Mouse (Mus musculus): Measurements from ENCODE around the gene Capn10. TPM values are rescaled to one million over a fixed set of nuclear protein-coding genes. Genes with fewer than 3 reads are reported as not detected.
A peak's percentile ranks its signal among the peaks of the same experiment; 100 is the strongest.

The Capn10 gene
- polyA plus RNA-seq (2016; fragmentation: Nextera tagmentation; extraction: Ambion mirVana): 39.6 and 40.2 TPM in 2 replicates

DNA sequence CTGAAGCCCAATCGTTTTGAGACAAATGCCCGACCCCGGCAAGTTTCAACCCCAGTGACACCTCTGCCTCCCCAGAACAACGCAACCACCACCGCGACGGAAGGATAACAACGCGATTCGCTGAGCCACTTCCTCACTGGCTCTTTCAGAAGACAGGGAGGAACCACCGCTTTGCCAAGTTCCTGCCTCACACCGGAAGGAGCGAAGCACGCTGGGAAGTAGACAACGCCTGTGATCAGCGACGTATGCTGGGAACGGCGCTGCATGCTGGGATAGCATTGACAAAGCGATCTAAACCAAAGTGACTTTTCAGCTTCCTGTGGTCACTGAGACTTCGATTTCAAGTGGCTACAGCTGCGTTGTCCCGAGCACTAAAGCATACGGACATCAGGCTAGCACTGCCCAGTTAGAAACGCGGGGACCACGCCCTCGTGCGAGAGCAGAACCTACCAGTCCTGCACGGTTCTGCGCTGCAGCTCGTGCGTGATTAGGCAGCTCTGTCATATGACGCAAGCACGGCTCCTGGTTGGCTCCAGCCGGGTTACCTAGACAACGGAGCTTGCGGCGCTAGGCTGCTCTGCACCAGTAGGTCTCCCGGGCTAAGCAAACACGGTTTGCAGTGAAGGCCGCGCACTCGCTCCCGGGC, at the start of gene Capn10:
Gene Capn10, plus strand, starts transcription at position 195 of the 646 bp plus-strand sequence.
- peak within 1 kb of the TSS; percentile 95 for H3K27ac ChIP-seq
- H3K27me3 ChIP-seq: no peaks in the 10 kb centered on the region
- ATAC-seq (ENCODE audit: insufficient number of reproducible peaks, insufficient read depth, low FRiP score, low TSS enrichment, low read depth): peak; percentile 100
- peaks cover 6% of the 10 kb centered on the region; the same call in 1 of the 2 replicates for H3K9me3 ChIP-seq
- H3K4me3 ChIP-seq (replicated peaks): peak within 1 kb of the TSS; percentile 78
- H3K4me2 ChIP-seq: peak within 1 kb of the TSS; percentile 82
- WGBS: under 1% methylated on average over 45 of the region's 45 CpGs
- peaks cover 18% of the 10 kb centered on the region for H3K36me3 ChIP-seq
- peak within 1 kb of the TSS; percentile 71 for H3K9ac ChIP-seq (replicated peaks)
- H3K4me1 ChIP-seq (replicated peaks): peaks cover 20% of the 10 kb centered on the region

GRCm38 (mm10) chr1:92888901-92889655, 45.1 kb upstream of the Capn10 start:
- ATAC-seq (ENCODE audit: insufficient number of reproducible peaks, insufficient read depth, low FRiP score, low TSS enrichment, low read depth): no peak
- no peaks in the 10 kb centered on the region for H3K4me1 ChIP-seq (replicated peaks)
- H3K4me3 ChIP-seq (replicated peaks): no peak overlapping the region
- 79% methylated on average over 7 of the region's 7 CpGs for WGBS
- no peak overlapping the region for H3K9ac ChIP-seq (replicated peaks)
- no peak overlapping the region for H3K27ac ChIP-seq
- H3K4me2 ChIP-seq: no peak overlapping the region
- H3K36me3 ChIP-seq: no peaks in the 10 kb centered on the region
- H3K9me3 ChIP-seq: no peaks in the 10 kb centered on the region
- H3K27me3 ChIP-seq: no peaks in the 10 kb centered on the region; the same call in 1 of the 2 replicates

GRCm38 (mm10) chr1:92892791-92893190, 41.4 kb upstream of the Capn10 start:
- Histone ChIP-seq H3K4me2 (no peak overlapping the region), H3K4me1 (replicated peaks) (no peaks in the 10 kb centered on the region), H3K4me3 (replicated peaks) (no peak overlapping the region), H3K36me3 (no peaks in the 10 kb centered on the region), H3K27ac (no peak overlapping the region), H3K27me3 (no peaks in the 10 kb centered on the region), H3K9me3 (no peaks in the 10 kb centered on the region), H3K9ac (replicated peaks) (no peak overlapping the region)
- 65% methylated on average over 3 of the region's 3 CpGs for WGBS
- ATAC-seq (ENCODE audit: insufficient number of reproducible peaks, insufficient read depth, low FRiP score, low TSS enrichment, low read depth): no peak

- no peak for ATAC-seq (ENCODE audit: insufficient number of reproducible peaks, insufficient read depth, low FRiP score, low TSS enrichment, low read depth)
- Histone ChIP-seq H3K4me3 (replicated peaks) (no peak overlapping the region), H3K9me3 (no peaks in the 10 kb centered on the region), H3K27me3 (no peaks in the 10 kb centered on the region; the same call in 1 of the 2 replicates), H3K27ac (no peak overlapping the region), H3K36me3 (no peaks in the 10 kb centered on the region), H3K4me1 (replicated peaks) (no peaks in the 10 kb centered on the region), H3K9ac (replicated peaks) (no peak overlapping the region), H3K4me2 (no peak overlapping the region)
- WGBS: 74% methylated on average over 3 of the region's 3 CpGs
These were observed 40.3 kb upstream of the Capn10 start for GRCm38 (mm10) chr1:92893896-92894295.

DNA sequence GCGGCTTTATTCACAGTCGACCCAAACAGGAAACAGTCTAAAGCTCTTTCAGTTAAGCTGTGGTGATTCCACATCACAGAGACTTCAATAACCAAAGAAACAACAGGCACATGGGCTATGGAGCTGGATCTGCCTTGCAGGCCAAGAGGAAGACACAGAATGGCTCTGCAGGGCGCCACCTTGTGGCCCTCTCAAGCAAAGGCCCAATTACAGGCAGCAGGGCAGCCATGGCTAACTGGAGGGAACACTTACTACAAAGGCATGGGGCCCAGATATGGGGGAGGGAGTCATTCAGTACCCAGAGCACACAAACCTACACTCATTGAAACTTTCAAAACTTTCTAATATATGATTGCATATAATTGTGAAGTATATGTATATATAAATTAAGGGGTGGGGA, 39.1 kb upstream of the Capn10 start:
- no peak overlapping the region for H3K4me2 ChIP-seq
- 0 out of 2 replicates have a peak, but pooled peaks have one; percentile 37 for ATAC-seq (ENCODE audit: insufficient number of reproducible peaks, insufficient read depth, low FRiP score, low TSS enrichment, low read depth)
- no peak overlapping the region for H3K4me3 ChIP-seq (replicated peaks)
- H3K4me1 ChIP-seq (replicated peaks): no peaks in the 10 kb centered on the region
- WGBS: 12% methylated on average over 3 of the region's 3 CpGs
- H3K9me3 ChIP-seq: no peaks in the 10 kb centered on the region
- H3K27ac ChIP-seq: no peak overlapping the region
- H3K9ac ChIP-seq (replicated peaks): no peak overlapping the region
- peaks cover 5% of the 10 kb centered on the region; the same call in 1 of the 2 replicates for H3K27me3 ChIP-seq
- no peaks in the 10 kb centered on the region for H3K36me3 ChIP-seq

- peak within 1 kb of the TSS; percentile 31 for H3K4me3 ChIP-seq (replicated peaks)
- H3K27ac ChIP-seq: no peak within 1 kb of the TSS
- H3K4me1 ChIP-seq (replicated peaks): peaks cover 15% of the 10 kb centered on the region
- no peaks in the 10 kb centered on the region for H3K36me3 ChIP-seq
- peak; percentile 34 for ATAC-seq (ENCODE audit: insufficient number of reproducible peaks, insufficient read depth, low FRiP score, low TSS enrichment, low read depth)
- H3K4me2 ChIP-seq: peak within 1 kb of the TSS; percentile 55
- WGBS: 1% methylated on average over 15 of the region's 15 CpGs
- no peaks in the 10 kb centered on the region for H3K9me3 ChIP-seq
- no peak within 1 kb of the TSS for H3K9ac ChIP-seq (replicated peaks)
- H3K27me3 ChIP-seq: peaks cover 10% of the 10 kb centered on the region; the same call in 1 of the 2 replicates
These were observed 31.4 kb upstream of the Capn10 start, which contains the start of gene Ankmy1 for GRCm38 (mm10) chr1:92902786-92903185. Ankmy1 (minus strand) TSS chr1:92902906.

DNA sequence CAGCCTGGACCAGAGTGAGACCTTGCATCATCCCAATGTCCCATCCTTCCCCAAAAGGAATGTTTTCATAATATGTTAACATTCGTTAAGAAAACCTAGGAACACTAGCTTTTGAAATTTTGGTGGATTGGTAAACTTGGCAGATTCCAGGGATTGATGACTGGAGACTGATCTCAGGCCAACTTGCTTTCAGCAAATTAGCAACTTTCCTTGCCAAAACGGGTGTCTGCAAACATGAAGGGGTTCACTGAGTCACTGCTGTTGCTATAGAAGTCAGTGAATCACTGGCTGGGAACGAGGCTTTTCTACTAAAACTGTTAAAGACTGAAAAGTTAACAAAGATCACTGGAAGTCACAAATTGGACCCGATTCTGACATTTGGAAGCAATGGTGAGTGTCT, 30.5 kb upstream of the Capn10 start:
- 73% methylated on average over 4 of the region's 4 CpGs for WGBS

GRCm38 (mm10) chr1:92905703-92906310, 28.4 kb upstream of the Capn10 start:
- WGBS: 90% methylated on average over 2 of the region's 2 CpGs
- Histone ChIP-seq H3K27me3 (peaks cover 5% of the 10 kb centered on the region; the same call in 1 of the 2 replicates), H3K4me1 (replicated peaks) (peaks cover 29% of the 10 kb centered on the region), H3K27ac (no peak overlapping the region), H3K9ac (replicated peaks) (no peak overlapping the region), H3K4me3 (replicated peaks) (no peak overlapping the region), H3K36me3 (no peaks in the 10 kb centered on the region), H3K9me3 (no peaks in the 10 kb centered on the region), H3K4me2 (no peak overlapping the region)
- ATAC-seq (ENCODE audit: insufficient number of reproducible peaks, insufficient read depth, low FRiP score, low TSS enrichment, low read depth): no peak

More for the DNA sequence above, 30.5 kb upstream of the Capn10 start:
- Histone ChIP-seq H3K36me3 (no peaks in the 10 kb centered on the region), H3K4me3 (replicated peaks) (no peak overlapping the region), H3K27me3 (peaks cover 10% of the 10 kb centered on the region; the same call in 1 of the 2 replicates), H3K9me3 (no peaks in the 10 kb centered on the region), H3K4me1 (replicated peaks) (peaks cover 19% of the 10 kb centered on the region), H3K9ac (replicated peaks) (no peak overlapping the region), H3K27ac (no peak overlapping the region), H3K4me2 (no peak overlapping the region)
- ATAC-seq (ENCODE audit: insufficient number of reproducible peaks, insufficient read depth, low FRiP score, low TSS enrichment, low read depth): no peak

- Histone ChIP-seq H3K9ac (replicated peaks) (peak within 1 kb of the TSS; percentile 72), H3K4me2 (peak within 1 kb of the TSS; percentile 73), H3K27ac (peak within 1 kb of the TSS; percentile 92), H3K9me3 (no peaks in the 10 kb centered on the region), H3K4me3 (replicated peaks) (peak within 1 kb of the TSS; percentile 76), H3K27me3 (peaks cover 2% of the 10 kb centered on the region; the same call in 1 of the 2 replicates), H3K36me3 (no peaks in the 10 kb centered on the region), H3K4me1 (replicated peaks) (peaks cover 38% of the 10 kb centered on the region)
- ATAC-seq (ENCODE audit: insufficient number of reproducible peaks, insufficient read depth, low FRiP score, low TSS enrichment, low read depth): peak; percentile 84
- under 1% methylated on average over 81 of the region's 81 CpGs for WGBS
These were observed 27.2 kb upstream of the Capn10 start, which contains the start of gene Dusp28 for GRCm38 (mm10) chr1:92906779-92907631. Dusp28 (plus strand) TSS chr1:92906981.

DNA sequence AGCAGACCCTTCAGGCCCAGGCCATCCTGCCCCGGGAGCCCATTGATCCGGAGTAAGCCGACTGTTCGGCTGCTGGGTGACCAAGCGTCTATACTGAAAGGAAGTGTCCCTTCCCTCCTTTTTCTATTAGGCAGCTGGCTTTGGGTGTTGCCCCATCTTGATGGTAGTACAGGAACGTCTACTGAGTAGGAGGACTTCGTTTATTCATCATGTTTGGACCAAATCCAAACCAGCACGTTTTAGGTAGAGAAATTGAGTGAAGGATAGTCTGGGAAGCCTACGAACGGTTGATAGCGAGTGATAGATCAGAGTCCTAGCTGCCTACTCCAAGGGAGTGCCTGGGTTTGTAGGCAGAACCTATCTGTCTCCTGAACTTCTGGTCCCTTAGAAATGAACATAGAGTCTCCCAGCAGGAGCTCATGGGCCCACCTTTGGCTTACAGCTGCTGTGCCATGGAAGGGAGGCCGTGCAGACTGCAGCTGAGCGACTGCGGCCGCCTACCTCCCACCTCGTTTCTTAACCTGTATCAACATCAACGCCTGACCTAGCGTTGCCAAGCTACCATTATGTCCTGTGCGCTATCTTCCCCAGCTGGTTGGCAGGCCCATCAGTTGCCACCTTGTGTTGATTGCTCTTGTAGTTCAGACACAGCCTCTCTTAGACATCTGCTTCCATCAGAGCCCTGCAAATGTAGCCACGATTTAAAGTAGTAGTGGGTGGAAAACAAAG, 26.4 kb upstream of the Capn10 start:
- H3K4me1 ChIP-seq (replicated peaks): peaks cover 41% of the 10 kb centered on the region

More for the DNA sequence above, 26.4 kb upstream of the Capn10 start:
- H3K27ac ChIP-seq: peak overlapping the region; percentile 92; the same call in 1 of the 2 replicates
- WGBS: 48% methylated on average over 20 of the region's 20 CpGs
- peak overlapping the region; percentile 76 for H3K4me3 ChIP-seq (replicated peaks)
- no peak for ATAC-seq (ENCODE audit: insufficient number of reproducible peaks, insufficient read depth, low FRiP score, low TSS enrichment, low read depth)
- no peaks in the 10 kb centered on the region for H3K9me3 ChIP-seq
- peak overlapping the region; percentile 73 for H3K4me2 ChIP-seq
- no peaks in the 10 kb centered on the region for H3K36me3 ChIP-seq
- H3K27me3 ChIP-seq: no peaks in the 10 kb centered on the region
- peak overlapping the region; percentile 72 for H3K9ac ChIP-seq (replicated peaks)
